Mouse (Mus musculus) left cerebral cortex, postnatal 25 days (tissue): ENCODE measurements around the gene Cmip. TPM values are rescaled to one million over a fixed set of nuclear protein-coding genes. Genes with fewer than 3 reads are reported as not detected.

ENCODE experiments used
- DNase-seq, 2 experiments: peaks; one replicate each; pipeline ENCODE4 v3.0.0; 2022; ENCODE audit warnings: low spot score in 2 of 2, mixed read lengths in 1 of 2
- intact Hi-C: fragments of 180-260 bp; cut with DNase I; formaldehyde crosslinking; loops from one replicate; pipeline ENCODE4 v1.15.1; 2025
- total RNA-seq, 2 experiments: library from RNA; stranded (reverse); gene quantifications; 2 replicates each; pipeline ENCODE4 v1.2.3; 2021

Cmip gene
- total RNA-seq, 2 experiments from 2014 or later: 325 to 362 TPM

GRCm38 (mm10) chr8:117471655-117472054, 214.8 kb downstream of the Cmip start:
- intact Hi-C loops: loop anchor here (10.0 kb wide), 2 partner anchors 487 to 527 kb away; partner anchors contain the start of gene Atmin
- DNase-seq: no peak

- intact Hi-C loops: loop anchor here (10.0 kb wide), 2 partner anchors 488 to 528 kb away; partner anchors contain the start of gene Atmin
These were observed 215.5 kb downstream of the Cmip start for GRCm38 (mm10) chr8:117472332-117472731.

GRCm38 (mm10) chr8:117474944-117475343, 218.1 kb downstream of the Cmip start:
- intact Hi-C loops: loop anchor here (1.0 to 10.0 kb wide), 5 partner anchors 94 to 530 kb away; partner anchors contain the start of gene Atmin
- peak; percentile 88 to 94 for DNase-seq

More at GRCm38 (mm10) chr8:117472332-117472731, 215.5 kb downstream of the Cmip start:
- DNase-seq: no peak

GRCm38 (mm10) chr8:117475819-117476218, 219.0 kb downstream of the Cmip start:
- intact Hi-C loops: loop anchor here (1.0 to 10.0 kb wide), 5 partner anchors 93 to 531 kb away; partner anchors contain the start of gene Atmin
- DNase-seq: no peak

GRCm38 (mm10) chr8:117478082-117478481, 221.2 kb downstream of the Cmip start:
- DNase-seq: no peak
- intact Hi-C loops: loop anchor here (10.0 kb wide), 2 partner anchors 493 to 533 kb away; partner anchors contain the start of gene Atmin

GRCm38 (mm10) chr8:117479996-117480395, 223.1 kb downstream of the Cmip start:
- no peak for DNase-seq
- intact Hi-C loops: loop anchor here (10.0 kb wide), 2 partner anchors 495 to 535 kb away; partner anchors contain the start of gene Atmin

- no peak for DNase-seq
- intact Hi-C loops: no loop called here
These were observed 223.7 kb downstream of the Cmip start for GRCm38 (mm10) chr8:117480516-117480915.

GRCm38 (mm10) chr8:117481830-117482229, 225.0 kb downstream of the Cmip start:
- no peak for DNase-seq
- intact Hi-C loops: no loop called here

- intact Hi-C loops: no loop called here
These were observed 227.9 kb downstream of the Cmip start for GRCm38 (mm10) chr8:117484731-117485130.

GRCm38 (mm10) chr8:117485316-117485715, 228.5 kb downstream of the Cmip start:
- peak in 1 of 2 experiments; percentile 44 for DNase-seq
- intact Hi-C loops: no loop called here

More at GRCm38 (mm10) chr8:117484731-117485130, 227.9 kb downstream of the Cmip start:
- no peak for DNase-seq

GRCm38 (mm10) chr8:117488246-117489005, 231.6 kb downstream of the Cmip start:
- no peak for DNase-seq
- intact Hi-C loops: no loop called here

GRCm38 (mm10) chr8:117493543-117493942, 236.7 kb downstream of the Cmip start:
- no peak for DNase-seq
- intact Hi-C loops: no loop called here

- intact Hi-C loops: no loop called here
These were observed 238.0 kb downstream of the Cmip start for GRCm38 (mm10) chr8:117494874-117495273.

GRCm38 (mm10) chr8:117498179-117498914, 241.5 kb downstream of the Cmip start, which contains the start of gene Plcg2:
Gene Plcg2, plus strand, starts transcription at chr8:117498291.
- intact Hi-C loops: no loop called here
- peak in 1 of 2 experiments; percentile 16 for DNase-seq

More at GRCm38 (mm10) chr8:117494874-117495273, 238.0 kb downstream of the Cmip start:
- no peak for DNase-seq

GRCm38 (mm10) chr8:117498915-117499540, 242.2 kb downstream of the Cmip start:
- no peak for DNase-seq
- intact Hi-C loops: no loop called here

GRCm38 (mm10) chr8:117500232-117500823, 243.5 kb downstream of the Cmip start:
- DNase-seq: no peak
- intact Hi-C loops: no loop called here

GRCm38 (mm10) chr8:117501323-117501722, 244.5 kb downstream of the Cmip start:
- intact Hi-C loops: no loop called here
- DNase-seq: no peak

- intact Hi-C loops: no loop called here
- no peak for DNase-seq
These were observed 246.7 kb downstream of the Cmip start for GRCm38 (mm10) chr8:117503405-117504069.

- intact Hi-C loops: no loop called here
- no peak for DNase-seq
These were observed 250.8 kb downstream of the Cmip start for GRCm38 (mm10) chr8:117507703-117508102.
